Mouse (Mus musculus) gastrocnemius, adult 8-10 months (tissue): Measurements from ENCODE around the gene Fkbp15. TPM values are rescaled to one million over a fixed set of nuclear protein-coding genes. Genes with fewer than 3 reads are reported as not detected.

Experiments
- DNase-seq, 2 experiments: peaks; one replicate each; pipeline ENCODE4 v3.0.0; 2022; ENCODE audit warnings: low spot score in 2 of 2
- total RNA-seq, 4 experiments: library from RNA; stranded (reverse); gene quantifications; 2 replicates each; pipeline ENCODE4 v1.2.4; 2022

Gene Fkbp15
- total RNA-seq, 4 experiments from 2014 or later, result 10.0 to 12.0 (median 10.8) TPM

GRCm38 (mm10) chr4:62322684-62323083, 37.7 kb downstream of the Fkbp15 start:
- DNase-seq, result no peak

GRCm38 (mm10) chr4:62318294-62318693, 42.1 kb downstream of the Fkbp15 start:
- no peak for DNase-seq

GRCm38 (mm10) chr4:62316456-62316855, 43.9 kb downstream of the Fkbp15 start:
- DNase-seq, result no peak

- no peak for DNase-seq
Measured at GRCm38 (mm10) chr4:62314516-62314915, 45.8 kb downstream of the Fkbp15 start.

GRCm38 (mm10) chr4:62313641-62314211, 46.6 kb downstream of the Fkbp15 start:
- no peak for DNase-seq

- no peak for DNase-seq
Measured at GRCm38 (mm10) chr4:62312821-62313220, 47.5 kb downstream of the Fkbp15 start.

- DNase-seq, result no peak
Measured at GRCm38 (mm10) chr4:62308406-62308805, 51.9 kb downstream of the Fkbp15 start.

GRCm38 (mm10) chr4:62306840-62307239, 53.5 kb downstream of the Fkbp15 start:
- DNase-seq, result no peak

GRCm38 (mm10) chr4:62306301-62306700, 54.0 kb downstream of the Fkbp15 start:
- no peak for DNase-seq

GRCm38 (mm10) chr4:62303288-62303687, 57.1 kb downstream of the Fkbp15 start:
- no peak for DNase-seq

GRCm38 (mm10) chr4:62302795-62303194, 57.6 kb downstream of the Fkbp15 start:
- DNase-seq, result no peak

- DNase-seq, result no peak
Measured at GRCm38 (mm10) chr4:62300001-62300400, 60.3 kb downstream of the Fkbp15 start.

- no peak for DNase-seq
Measured at GRCm38 (mm10) chr4:62297280-62298130, 62.8 kb downstream of the Fkbp15 start.

GRCm38 (mm10) chr4:62294741-62295140, 65.6 kb downstream of the Fkbp15 start:
- DNase-seq, result no peak

GRCm38 (mm10) chr4:62293219-62293861, 67.0 kb downstream of the Fkbp15 start:
- no peak for DNase-seq

- no peak for DNase-seq
Measured at GRCm38 (mm10) chr4:62292461-62293180, 67.7 kb downstream of the Fkbp15 start.

- no peak for DNase-seq
Measured at GRCm38 (mm10) chr4:62290816-62291505, 69.4 kb downstream of the Fkbp15 start.

- DNase-seq, result no peak
Measured at GRCm38 (mm10) chr4:62289226-62289625, 71.1 kb downstream of the Fkbp15 start.

GRCm38 (mm10) chr4:62286992-62287900, 73.1 kb downstream of the Fkbp15 start:
- no peak for DNase-seq
